Mouse (Mus musculus) liver, embryonic 14.5 days (tissue): Measurements from ENCODE around the gene Hectd4. TPM values are rescaled to one million over a fixed set of nuclear protein-coding genes. Genes with fewer than 3 reads are reported as not detected.
"Not testable (repeated sequence)": the region's sequence is repeated elsewhere in the genome, so short reads cannot be mapped to it uniquely, and the experiment has no call there.

Experiments used
- ATAC-seq: fragments of 200-750 bp; cut with Nextera tagmentation; 2 replicates; pipeline ENCODE4 v1.8.0; 2017; ENCODE audit warnings: moderate number of reproducible peaks, mild to moderate bottlenecking, moderate library complexity; ENCODE audit not compliant: insufficient read depth
- DNase-seq, 3 experiments: peaks; one replicate each; pipeline ENCODE4 v3.0.0-alpha.2; 2012 to 2013; ENCODE audit warnings: low read depth in 3 of 3, low spot score in 3 of 3
- H3K27ac ChIP-seq: fragments of 300-500 bp; sonication (generic); 2 replicates; pipeline ENCODE4 v1.5.1; 2014; ENCODE audit warnings: moderate library complexity, mild to moderate bottlenecking, control low read depth, inconsistent platforms
- H3K27me3 ChIP-seq: fragments of 300-500 bp; sonication (generic); 2 replicates; pipeline ENCODE4 v1.6.1; 2014; ENCODE audit warnings: mild to moderate bottlenecking, low read length, moderate library complexity; ENCODE audit not compliant: control insufficient read depth, insufficient read depth
- H3K36me3 ChIP-seq: fragments of 300-500 bp; sonication (generic); replicated peaks from 2 replicates; pipeline ENCODE4 v1.6.1; 2014; ENCODE audit warnings: low read depth; ENCODE audit not compliant: control insufficient read depth, insufficient read depth
- H3K4me1 ChIP-seq, 2 experiments: fragments of 200-500 bp in 1 of 2; fragments of 300-500 bp in 1 of 2; sonication (generic) in 1 of 2; replicated peaks; 2 replicates each; pipeline ENCODE4 v1.6.1; 2012 to 2014; ENCODE audit warnings: antibody characterized with exemption in 1 of 2, inconsistent platforms in 1 of 2, low read length in 1 of 2; ENCODE audit not compliant: control insufficient read depth in 2 of 2, insufficient read depth in 2 of 2
- H3K4me2 ChIP-seq: fragments of 300-500 bp; sonication (generic); 2 replicates; pipeline ENCODE4 v1.6.1; 2014; ENCODE audit warnings: low read depth, mild to moderate bottlenecking, control low read depth, moderate library complexity
- H3K4me3 ChIP-seq, 2 experiments: fragments of 200-500 bp in 1 of 2; fragments of 300-500 bp in 1 of 2; sonication (generic) in 1 of 2; 2 replicates each; pipeline ENCODE4 v1.5.1; 2012 to 2014; ENCODE audit warnings: low read depth in 2 of 2, low read length in 2 of 2, mild to moderate bottlenecking in 2 of 2, control low read depth in 1 of 2, inconsistent platforms in 1 of 2, moderate library complexity in 1 of 2; ENCODE audit not compliant: insufficient read depth in 1 of 2
- H3K9ac ChIP-seq: fragments of 300-500 bp; sonication (generic); replicated peaks from 2 replicates; pipeline ENCODE4 v1.6.1; 2014; ENCODE audit warnings: mild to moderate bottlenecking, control low read depth, moderate library complexity
- H3K9me3 ChIP-seq: fragments of 300-500 bp; sonication (generic); 2 replicates; pipeline ENCODE4 v1.6.1; 2016; ENCODE audit warnings: low read length, mixed read lengths; ENCODE audit not compliant: control insufficient read depth
- CTCF ChIP-seq: IDR thresholded peaks from 2 replicates; pipeline ENCODE4 v1.5.1; 2016; ENCODE audit warnings: antibody characterized with exemption, low read depth, control low read depth
- EP300 ChIP-seq: IDR thresholded peaks from 2 replicates; pipeline ENCODE4 v1.6.1; 2016; ENCODE audit warnings: antibody characterized with exemption, low read depth
- whole genome bisulfite sequencing: fragments of 180-500 bp; shearing (Covaris S2); extraction: QIAGEN DNeasy Blood & Tissue Kit; methylation state at CpG from one replicate; pipeline ENCODE4 v1.1.7; 2014; ENCODE audit not compliant: insufficient replicate concordance; 5-methylcytosine and 5-hydroxymethylcytosine counted together
- polyA plus RNA-seq, 2 experiments: library from polyadenylated mRNA; depleted of rRNA in 1 of 2; stranded (reverse) in 1 of 2; unstranded in 1 of 2; fragments of >200 nt; fragmentation: Nextera tagmentation in 1 of 2; extraction: Ambion mirVana in 1 of 2; gene quantifications; 2 replicates each; pipeline versions ENCODE4 v1.2.1 to v1.2.3; 2012 to 2014

The Hectd4 gene
- polyA plus RNA-seq, 2 experiments, result 11.2 to 15.8 TPM

DNA sequence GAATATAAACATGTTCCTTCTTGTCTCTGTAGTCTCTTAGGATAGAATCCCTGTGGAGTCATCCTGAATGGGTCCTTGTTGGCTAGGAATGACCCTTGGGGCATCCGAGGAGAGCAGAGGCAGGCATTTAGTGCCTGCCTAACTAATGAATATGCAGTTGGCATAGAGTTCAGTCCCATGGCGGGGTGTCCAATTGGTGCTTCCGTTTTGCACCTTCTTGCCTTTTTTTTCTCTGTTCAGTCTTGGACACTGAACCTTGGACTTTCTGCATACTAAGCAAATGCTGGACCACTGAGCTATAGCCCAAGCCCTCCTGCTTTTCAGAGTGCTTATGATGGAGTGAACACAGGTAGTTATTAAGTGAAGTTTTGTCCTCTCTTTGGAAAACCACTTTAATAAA lies 87.6 kb downstream of the Hectd4 start:
- WGBS, result 87% methylated on average over 3 of the region's 3 CpGs
- TF ChIP-seq EP300 (no peak), CTCF (no peak)
- no peak overlapping the region for H3K4me3 ChIP-seq
- H3K4me1 ChIP-seq, result no peaks in the 10 kb centered on the region
- H3K36me3 ChIP-seq, result peaks cover 99% of the 10 kb centered on the region
- H3K27me3 ChIP-seq, result no peaks in the 10 kb centered on the region
- ATAC-seq (no peak), DNase-seq (no peak)
- H3K27ac ChIP-seq, result no peak overlapping the region
- H3K9me3 ChIP-seq, result no peaks in the 10 kb centered on the region
- H3K4me2 ChIP-seq, result no peak overlapping the region
- H3K9ac ChIP-seq, result no peak overlapping the region

GRCm38 (mm10) chr5:121311576-121311975 lies 91.6 kb downstream of the Hectd4 start:
- TF ChIP-seq CTCF, result no peak
- no peak for TF ChIP-seq EP300
- no peak overlapping the region for H3K27ac ChIP-seq
- H3K9ac ChIP-seq, result no peak overlapping the region
- H3K4me1 ChIP-seq, result no peaks in the 10 kb centered on the region
- no peaks in the 10 kb centered on the region for H3K27me3 ChIP-seq
- peaks cover 100% of the 10 kb centered on the region for H3K36me3 ChIP-seq
- WGBS, result 94% methylated on average over 8 of the region's 8 CpGs
- no peaks in the 10 kb centered on the region for H3K9me3 ChIP-seq
- H3K4me2 ChIP-seq, result no peak overlapping the region
- DNase-seq, result no peak
- ATAC-seq, result no peak
- H3K4me3 ChIP-seq, result no peak overlapping the region

GRCm38 (mm10) chr5:121313764-121314474 lies 93.9 kb downstream of the Hectd4 start:
- TF ChIP-seq CTCF (no peak), EP300 (no peak)
- ATAC-seq, result no peak

DNA sequence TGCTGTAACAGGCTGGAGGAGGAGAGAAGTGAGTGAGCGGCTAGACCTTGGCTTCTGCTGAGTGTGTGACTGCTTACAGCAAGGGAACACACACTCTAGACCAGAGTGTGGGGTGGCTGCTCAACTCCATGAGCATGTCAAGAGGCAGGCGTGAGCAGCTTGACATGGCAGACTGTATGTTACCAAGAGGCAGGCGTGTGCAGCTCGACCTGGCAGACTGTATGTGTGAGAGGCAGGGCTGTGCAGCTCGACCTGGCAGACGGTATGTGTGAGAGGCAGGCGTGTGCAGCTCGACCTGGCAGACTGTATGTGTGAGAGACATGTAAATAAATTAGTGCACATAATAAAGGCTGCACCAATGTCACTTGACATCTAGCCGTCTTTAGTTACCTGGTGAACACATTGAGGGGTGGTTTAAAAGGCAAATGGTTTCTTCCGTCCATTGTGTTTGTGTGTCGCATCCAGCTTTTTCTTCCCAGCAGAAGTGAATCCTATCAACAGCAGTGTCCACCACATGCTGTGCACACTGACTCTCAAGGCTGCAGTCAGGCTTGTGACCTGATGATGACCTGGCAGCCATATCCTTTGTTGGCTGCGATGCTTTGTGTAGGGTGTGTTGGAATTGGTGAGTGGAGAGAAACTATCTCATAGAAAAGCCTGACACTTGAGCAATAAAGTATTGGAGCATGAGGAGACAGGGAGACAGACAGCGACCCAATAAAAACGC lies 106.2 kb downstream of the Hectd4 start:
- TF ChIP-seq EP300, result no peak
- no peak for TF ChIP-seq CTCF
- WGBS, result 91% methylated on average over 14 of the region's 14 CpGs
- DNase-seq (no peak), ATAC-seq (no peak)
- Histone ChIP-seq H3K27ac (no peak overlapping the region), H3K4me2 (no peak overlapping the region), H3K4me1 (no peaks in the 10 kb centered on the region), H3K9ac (no peak overlapping the region), H3K4me3 (no peak overlapping the region), H3K27me3 (no peaks in the 10 kb centered on the region), H3K9me3 (no peaks in the 10 kb centered on the region), H3K36me3 (peaks cover 89% of the 10 kb centered on the region)

More at GRCm38 (mm10) chr5:121313764-121314474, 93.9 kb downstream of the Hectd4 start:
- Histone ChIP-seq H3K9ac (no peak overlapping the region), H3K27me3 (no peaks in the 10 kb centered on the region), H3K4me1 (no peaks in the 10 kb centered on the region), H3K36me3 (peaks cover 100% of the 10 kb centered on the region), H3K4me2 (no peak overlapping the region), H3K4me3 (no peak overlapping the region), H3K27ac (no peak overlapping the region), H3K9me3 (no peaks in the 10 kb centered on the region)
- WGBS, result 92% methylated on average over 10 of the region's 10 CpGs
- DNase-seq, result no peak

DNA sequence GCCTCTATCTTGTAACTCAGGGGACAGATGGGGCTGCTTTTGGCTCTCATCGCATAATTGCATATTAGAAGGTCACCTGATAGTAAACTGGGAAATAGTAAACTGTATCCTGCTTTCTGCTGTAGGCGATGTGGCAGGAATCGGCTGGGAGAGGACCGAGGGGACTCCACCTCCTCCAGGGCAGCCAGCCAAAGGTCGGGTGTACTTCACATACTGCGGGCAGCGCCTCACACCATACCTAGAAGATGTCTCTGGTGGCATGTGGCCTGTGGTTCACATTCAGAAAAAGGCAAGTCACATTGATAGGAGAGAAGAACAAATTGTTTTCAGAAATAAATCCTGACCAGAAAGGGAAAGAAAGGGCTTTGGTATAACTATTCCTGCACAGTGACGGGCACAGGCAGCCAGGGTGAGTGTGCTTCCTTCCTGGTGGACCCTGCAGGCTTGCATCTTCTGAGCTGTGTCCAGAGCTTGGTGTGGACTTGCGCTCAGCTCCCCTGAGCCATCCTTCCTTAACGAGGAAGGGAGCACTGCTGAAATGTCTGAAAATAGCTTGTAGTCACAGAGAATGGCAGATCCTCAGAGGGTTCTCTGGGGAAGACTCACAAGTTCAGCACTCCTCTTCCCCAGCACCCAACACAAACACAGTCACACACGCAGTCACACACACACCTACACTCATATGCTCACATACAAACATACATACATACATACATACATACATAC lies 109.5 kb downstream of the Hectd4 start:
- Histone ChIP-seq H3K9me3 (no peaks in the 10 kb centered on the region), H3K27ac (peak overlapping the region; percentile 44), H3K4me3 (peak overlapping the region; percentile 29 to 40), H3K4me2 (peak overlapping the region; percentile 45), H3K36me3 (peaks cover 89% of the 10 kb centered on the region), H3K27me3 (no peaks in the 10 kb centered on the region), H3K9ac (peak overlapping the region; percentile 50), H3K4me1 (no peaks in the 10 kb centered on the region)
- WGBS, result 78% methylated on average over 11 of the region's 11 CpGs
- DNase-seq, result no peak
- TF ChIP-seq EP300 (no peak), CTCF (no peak)
- no peak; the same call in 1 of the 2 replicates for ATAC-seq

GRCm38 (mm10) chr5:121330154-121330816 lies 110.3 kb downstream of the Hectd4 start:
- H3K4me2 ChIP-seq, result 0 out of 2 replicates have a peak overlapping the region, but pooled peaks have one; percentile 31
- DNase-seq, result not testable (repeated sequence)

More at GRCm38 (mm10) chr5:121330154-121330816, 110.3 kb downstream of the Hectd4 start:
- H3K4me1 ChIP-seq, H3K9ac ChIP-seq, H3K9me3 ChIP-seq, H3K27me3 ChIP-seq: not testable (repeated sequence)
- 68% methylated on average over 11 of the region's 19 CpGs for WGBS
- Histone ChIP-seq H3K36me3 (peaks cover 89% of the 10 kb centered on the region), H3K27ac (peak overlapping the region; percentile 50), H3K4me3 (peak overlapping the region; percentile 29 to 40; a peak in 3 of 4 replicates)
- peak; percentile 37 for ATAC-seq
